Mouse (Mus musculus) CH12.LX (cell line): ENCODE data around the gene Fam98a. TPM values are rescaled to one million over a fixed set of nuclear protein-coding genes. Genes with fewer than 3 reads are reported as not detected.

Experiments used
- DNase-seq: peaks from one replicate; pipeline ENCODE4 v3.0.0-alpha.2; 2013; ENCODE audit errors: extremely low read depth
- H3K27ac ChIP-seq: 2 replicates; pipeline ENCODE4 v1.5.1; 2012; ENCODE audit warnings: low read depth, mild to moderate bottlenecking, control low read depth, moderate library complexity; ENCODE audit not compliant: insufficient read depth
- H3K27me3 ChIP-seq: replicated peaks from 2 replicates; pipeline ENCODE3; 2012; ENCODE audit warnings: inconsistent platforms
- H3K36me3 ChIP-seq, 2 experiments: replicated peaks in 1 of 2; 2 replicates each; pipeline versions ENCODE3 to v1.6.1; 2012; ENCODE audit warnings: inconsistent platforms in 1 of 2, low read length in 1 of 2, mild to moderate bottlenecking in 1 of 2, mixed read lengths in 1 of 2, moderate library complexity in 1 of 2; ENCODE audit not compliant: control insufficient read depth in 1 of 2, insufficient read depth in 1 of 2
- H3K4me1 ChIP-seq, 2 experiments: 2 replicates each; pipeline ENCODE4 v1.6.1; 2012; ENCODE audit warnings: inconsistent platforms in 1 of 2, moderate library complexity in 1 of 2; ENCODE audit not compliant: insufficient read depth in 2 of 2, control insufficient read depth in 1 of 2
- H3K4me2 ChIP-seq: 2 replicates; pipeline ENCODE4 v1.6.1; 2012; ENCODE audit warnings: low read depth, mild to moderate bottlenecking, control low read depth; ENCODE audit not compliant: poor library complexity, insufficient read depth, severe bottlenecking
- H3K4me3 ChIP-seq, 3 experiments: fragments of 150-350 bp in 1 of 3; sonication (generic) in 1 of 3; replicated peaks in 1 of 3; 2 replicates each; pipeline versions ENCODE3 to v1.5.1; 2011 to 2012; ENCODE audit warnings: low read depth in 2 of 3, low read length in 2 of 3, mild to moderate bottlenecking in 2 of 3, moderate library complexity in 2 of 3, control low read depth in 1 of 3, improper control_type of control experiment in 1 of 3, inconsistent platforms in 1 of 3, mixed read lengths in 1 of 3; ENCODE audit not compliant: poor library complexity in 1 of 3
- H3K79me2 ChIP-seq: replicated peaks from 2 replicates; pipeline ENCODE4 v1.6.1; 2012; ENCODE audit warnings: mild to moderate bottlenecking, moderate library complexity; ENCODE audit not compliant: control insufficient read depth, poor library complexity, insufficient read depth, severe bottlenecking; ENCODE audit errors: extremely low read depth
- H3K9ac ChIP-seq: 2 replicates; pipeline ENCODE4 v1.6.1; 2012; ENCODE audit warnings: low read depth, mild to moderate bottlenecking, control low read depth, moderate library complexity; ENCODE audit not compliant: insufficient read depth
- H3K9me3 ChIP-seq: replicated peaks from 2 replicates; pipeline ENCODE3; 2012; ENCODE audit warnings: low read length, inconsistent platforms, mixed read lengths
- BHLHE40 ChIP-seq: IDR thresholded peaks from 2 replicates; pipeline ENCODE4 v1.6.1; 2011; ENCODE audit warnings: mild to moderate bottlenecking, low read depth, low read length, improper control_type of control experiment
- CHD1 ChIP-seq: IDR thresholded peaks from 2 replicates; pipeline ENCODE4 v1.6.1; 2012; ENCODE audit warnings: low read depth, low read length, improper control_type of control experiment, inconsistent platforms
- EP300 ChIP-seq: IDR thresholded peaks from 2 replicates; pipeline ENCODE4 v1.6.1; 2011; ENCODE audit warnings: low read length, improper control_type of control experiment
- GABPA ChIP-seq: IDR thresholded peaks from 2 replicates; pipeline ENCODE4 v1.6.1; 2012; ENCODE audit warnings: low read depth, low read length, improper control_type of control experiment, inconsistent platforms; ENCODE audit not compliant: insufficient replicate concordance
- HCFC1 ChIP-seq: IDR thresholded peaks from 2 replicates; pipeline ENCODE4 v1.6.1; 2012; ENCODE audit warnings: low read depth, mild to moderate bottlenecking, inconsistent platforms, low read length, improper control_type of control experiment
- MAFK ChIP-seq: IDR thresholded peaks from 2 replicates; pipeline ENCODE4 v1.6.1; 2011; ENCODE audit warnings: low read length, improper control_type of control experiment; ENCODE audit not compliant: insufficient replicate concordance
- MAX ChIP-seq: IDR thresholded peaks from 2 replicates; pipeline ENCODE4 v1.6.1; 2011; ENCODE audit warnings: low read length, improper control_type of control experiment
- MAZ ChIP-seq: IDR thresholded peaks from 2 replicates; pipeline ENCODE4 v1.6.1; 2012; ENCODE audit warnings: low read depth, mild to moderate bottlenecking, inconsistent platforms, low read length, improper control_type of control experiment, moderate library complexity
- MXI1 ChIP-seq: IDR thresholded peaks from 2 replicates; pipeline ENCODE4 v1.6.1; 2011; ENCODE audit warnings: mild to moderate bottlenecking, low read depth, low read length, improper control_type of control experiment
- MYC ChIP-seq: IDR thresholded peaks from 2 replicates; pipeline ENCODE4 v1.6.1; 2011; ENCODE audit warnings: low read depth, mild to moderate bottlenecking, improper control_type of control experiment, low read length
- NRF1 ChIP-seq: IDR thresholded peaks from 2 replicates; pipeline ENCODE4 v1.6.1; 2014; ENCODE audit warnings: low read depth, mild to moderate bottlenecking, inconsistent platforms, low read length, improper control_type of control experiment, moderate library complexity
- PAX5 ChIP-seq: IDR thresholded peaks from 2 replicates; pipeline ENCODE4 v1.6.1; 2012; ENCODE audit warnings: low read length, inconsistent platforms, mixed read lengths
- RAD21 ChIP-seq: IDR thresholded peaks from 2 replicates; pipeline ENCODE4 v1.6.1; 2011; ENCODE audit warnings: low read depth, mild to moderate bottlenecking, low read length, improper control_type of control experiment, moderate library complexity
- RCOR1 ChIP-seq: conservative IDR thresholded peaks from 2 replicates; pipeline ENCODE4 v1.6.1; 2012; ENCODE audit warnings: low read depth, mild to moderate bottlenecking, inconsistent platforms, low read length, improper control_type of control experiment
- SMC3 ChIP-seq: IDR thresholded peaks from 2 replicates; pipeline ENCODE4 v1.6.1; 2011; ENCODE audit warnings: low read depth, low read length, improper control_type of control experiment
- TBP ChIP-seq: conservative IDR thresholded peaks from 2 replicates; pipeline ENCODE4 v1.6.1; 2011; ENCODE audit warnings: low read depth, low read length, improper control_type of control experiment
- UBTF ChIP-seq: IDR thresholded peaks from 2 replicates; pipeline ENCODE4 v1.6.1; 2012; ENCODE audit warnings: low read depth, mild to moderate bottlenecking, inconsistent platforms, low read length, improper control_type of control experiment, moderate library complexity
- USF1 ChIP-seq: IDR thresholded peaks from 2 replicates; pipeline ENCODE4 v1.6.1; 2014; ENCODE audit warnings: low read depth, mild to moderate bottlenecking, inconsistent platforms, low read length, improper control_type of control experiment
- USF2 ChIP-seq: conservative IDR thresholded peaks from 2 replicates; pipeline ENCODE4 v1.6.1; 2011; ENCODE audit warnings: low read depth, low read length, improper control_type of control experiment
- ZKSCAN1 ChIP-seq: IDR thresholded peaks from 2 replicates; pipeline ENCODE4 v1.6.1; 2012; ENCODE audit warnings: low read depth, inconsistent platforms, low read length, improper control_type of control experiment, borderline replicate concordance
- ZMIZ1 ChIP-seq: IDR thresholded peaks from 2 replicates; pipeline ENCODE4 v1.6.1; 2012; ENCODE audit warnings: low read depth, mild to moderate bottlenecking, inconsistent platforms, low read length, improper control_type of control experiment
- dilution Hi-C: fragments of 300-500 bp; cut with MboI; formaldehyde crosslinking; loops from 2 replicates; pipeline ENCODE4 v1.14.3; 2020; ENCODE audit warnings: low sequenced_read_pairs; ENCODE audit not compliant: extremely low pct_unique_long_range_greater_than_20kb, extremely low pct_ligation_motif_present
- in situ Hi-C: fragments of 300-500 bp; cut with MboI; formaldehyde crosslinking; loops from 3 replicates; pipeline ENCODE4 v1.14.3; 2019; ENCODE audit warnings: low sequenced_read_pairs, low pct_ligation_motif_present, low pct_unique_long_range_greater_than_20kb, mixed read lengths
- polyA plus RNA-seq: library from polyadenylated mRNA; unstranded; fragments of >175 nt; gene quantifications from 2 replicates; pipeline ENCODE4 v1.2.1, GENCODE M21; 2012; ENCODE audit warnings: low read depth; ENCODE audit not compliant: insufficient read length
- total RNA-seq, 2 experiments: library from RNA; depleted of rRNA; stranded (reverse); fragments of 300-350 nt in 1 of 2; fragments of >200 nt in 1 of 2; gene quantifications; 2 replicates each; pipeline ENCODE4 v1.2.3; 2012 to 2014

Fam98a gene
- total and polyA plus RNA-seq, 3 experiments, result 36.0 to 92.0 (median 37.8) TPM

GRCm38 (mm10) chr17:75506708-75507641 lies 44.8 kb downstream of the Fam98a start (continued):
- TF ChIP-seq UBTF (no peak), MAZ (no peak), BHLHE40 (peak; percentile 80), MXI1 (peak; percentile 67; the same call in 1 of the 2 replicates), CHD1 (peak; percentile 71), GABPA (no peak), RCOR1 (no peak), ZMIZ1 (no peak)
- TF ChIP-seq, all 38 proteins: peak for 15

GRCm38 (mm10) chr17:75506097-75506675 lies 45.6 kb downstream of the Fam98a start:
- Histone ChIP-seq H3K36me3 (peaks cover 41 to 78% of the 10 kb centered on the region in 2 experiments), H3K4me1 (peaks cover 31 to 88% of the 10 kb centered on the region in 2 experiments), H3K4me2 (no peak overlapping the region), H3K27ac (peak overlapping the region; percentile 95), H3K9ac (0 out of 2 replicates have a peak overlapping the region, but pooled peaks have one; percentile 41), H3K9me3 (peaks cover 9% of the 10 kb centered on the region), H3K27me3 (no peaks in the 10 kb centered on the region), H3K4me3 (no peak overlapping the region), H3K79me2 (peaks cover 21% of the 10 kb centered on the region)
- DNase-seq, result no peak
- TF ChIP-seq UBTF, result no peak
- TF ChIP-seq USF1, result peak; percentile 81
- TF ChIP-seq NRF1, result peak; percentile 65
- TF ChIP-seq HCFC1, result no peak
- TF ChIP-seq SMC3, result no peak
- peak; percentile 93 for TF ChIP-seq BHLHE40
- 0 out of 2 replicates have a peak, but pooled peaks have one; percentile 16 for TF ChIP-seq RCOR1
- 0 out of 2 replicates have a peak, but pooled peaks have one; percentile 32 for TF ChIP-seq TBP
- TF ChIP-seq PAX5, result no peak
- TF ChIP-seq MAFK, result no peak
- peak; percentile 79 for TF ChIP-seq USF2
- peak; percentile 97 for TF ChIP-seq MAX
- no peak for TF ChIP-seq ZKSCAN1
- TF ChIP-seq RAD21, result no peak
- TF ChIP-seq MYC, result peak; percentile 84
- TF ChIP-seq EP300, result no peak
- in situ Hi-C loops, result loop anchor here (5.0 kb wide), 1 partner anchor 39 kb away; no protein-coding TSS in a partner anchor
- dilution Hi-C loops, result no loop called here
